Mouse (Mus musculus) urinary bladder, postnatal 10 days (tissue): Measurements from ENCODE around the gene Pcsk2.

Experiments used
- DNase-seq: peaks from one replicate; pipeline ENCODE4 v3.0.0; 2022; ENCODE audit warnings: low spot score

The Pcsk2 gene

GRCm38 (mm10) chr2:143545758-143546246, at the start of gene Pcsk2:
Gene Pcsk2, plus strand, starts transcription at chr2:143546156.
- DNase-seq: no peak

GRCm38 (mm10) chr2:143500845-143501244, 45.1 kb upstream of the Pcsk2 start:
- DNase-seq: no peak

- no peak for DNase-seq
These were observed 44.2 kb upstream of the Pcsk2 start for GRCm38 (mm10) chr2:143501760-143502159.

- DNase-seq: no peak
These were observed 43.8 kb upstream of the Pcsk2 start for GRCm38 (mm10) chr2:143502203-143502602.

GRCm38 (mm10) chr2:143536485-143536884, 9.5 kb upstream of the Pcsk2 start:
- DNase-seq: no peak

- no peak for DNase-seq
These were observed 631 bp upstream of the Pcsk2 start for GRCm38 (mm10) chr2:143545299-143545751.

- DNase-seq: no peak
These were observed 656 bp downstream of the Pcsk2 start for GRCm38 (mm10) chr2:143546412-143547211.

GRCm38 (mm10) chr2:143547251-143548090, 1.5 kb downstream of the Pcsk2 start:
- no peak for DNase-seq

GRCm38 (mm10) chr2:143560384-143560783, 14.4 kb downstream of the Pcsk2 start:
- DNase-seq: no peak

- DNase-seq: no peak
These were observed 19.1 kb downstream of the Pcsk2 start for GRCm38 (mm10) chr2:143565062-143565461.

GRCm38 (mm10) chr2:143565961-143566360, 20.0 kb downstream of the Pcsk2 start:
- DNase-seq: no peak

- no peak for DNase-seq
These were observed 39.4 kb downstream of the Pcsk2 start for GRCm38 (mm10) chr2:143585341-143585740.

GRCm38 (mm10) chr2:143590398-143590797, 44.4 kb downstream of the Pcsk2 start:
- DNase-seq: no peak

GRCm38 (mm10) chr2:143603071-143603470, 57.1 kb downstream of the Pcsk2 start:
- DNase-seq: no peak

GRCm38 (mm10) chr2:143603871-143604512, 58.0 kb downstream of the Pcsk2 start:
- no peak for DNase-seq

GRCm38 (mm10) chr2:143610355-143611331, 64.7 kb downstream of the Pcsk2 start:
- no peak for DNase-seq

- DNase-seq: no peak
These were observed 67.5 kb downstream of the Pcsk2 start for GRCm38 (mm10) chr2:143613466-143613865.

- no peak for DNase-seq
These were observed 68.8 kb downstream of the Pcsk2 start for GRCm38 (mm10) chr2:143614775-143615174.

GRCm38 (mm10) chr2:143620916-143621315, 75.0 kb downstream of the Pcsk2 start:
- no peak for DNase-seq

GRCm38 (mm10) chr2:143623916-143624315, 78.0 kb downstream of the Pcsk2 start:
- no peak for DNase-seq

GRCm38 (mm10) chr2:143643305-143643704, 97.3 kb downstream of the Pcsk2 start:
- no peak for DNase-seq
